Mouse (Mus musculus): ENCODE data around the gene Emilin2.

Gene Emilin2

GRCm38 (mm10) chr17:71299879-71300278 lies 11.9 kb downstream of the Emilin2 start:
- peak; percentile 41 to 48 for DNase-seq

GRCm38 (mm10) chr17:71294570-71294969 lies 17.2 kb downstream of the Emilin2 start:
- DNase-seq = no peak

GRCm38 (mm10) chr17:71292897-71293296 lies 18.9 kb downstream of the Emilin2 start:
- DNase-seq = no peak

- DNase-seq = no peak
These were observed 19.8 kb downstream of the Emilin2 start for GRCm38 (mm10) chr17:71291897-71292420.

GRCm38 (mm10) chr17:71290486-71291410 lies 21.0 kb downstream of the Emilin2 start:
- no peak for DNase-seq

- no peak for DNase-seq
These were observed 22.1 kb downstream of the Emilin2 start for GRCm38 (mm10) chr17:71289572-71290176.

GRCm38 (mm10) chr17:71288808-71289548 lies 22.8 kb downstream of the Emilin2 start:
- no peak for DNase-seq

- DNase-seq = peak; percentile 32 to 43
These were observed 23.5 kb downstream of the Emilin2 start for GRCm38 (mm10) chr17:71288145-71288758.

- no peak for DNase-seq
These were observed 24.2 kb downstream of the Emilin2 start for GRCm38 (mm10) chr17:71287586-71287985.

GRCm38 (mm10) chr17:71285929-71286328 lies 25.8 kb downstream of the Emilin2 start:
- DNase-seq = no peak

GRCm38 (mm10) chr17:71284890-71285289 lies 26.9 kb downstream of the Emilin2 start:
- no peak for DNase-seq

- DNase-seq = peak in 1 of 2 experiments; percentile 60
These were observed 28.5 kb downstream of the Emilin2 start for GRCm38 (mm10) chr17:71283237-71283636.

- no peak for DNase-seq
These were observed 29.1 kb downstream of the Emilin2 start for GRCm38 (mm10) chr17:71282716-71283115.

- DNase-seq = no peak
These were observed 33.9 kb downstream of the Emilin2 start for GRCm38 (mm10) chr17:71277701-71278491.

- peak; percentile 43 to 61 for DNase-seq
These were observed 35.0 kb downstream of the Emilin2 start for GRCm38 (mm10) chr17:71276771-71277170.

GRCm38 (mm10) chr17:71273901-71274300 lies 37.9 kb downstream of the Emilin2 start:
- no peak for DNase-seq

- no peak for DNase-seq
These were observed 43.2 kb downstream of the Emilin2 start for GRCm38 (mm10) chr17:71268599-71268998.

- DNase-seq = no peak
These were observed 43.6 kb downstream of the Emilin2 start for GRCm38 (mm10) chr17:71268152-71268551.

- DNase-seq = no peak
These were observed 44.4 kb downstream of the Emilin2 start for GRCm38 (mm10) chr17:71267374-71267773.

- no peak for DNase-seq
These were observed 46.3 kb downstream of the Emilin2 start for GRCm38 (mm10) chr17:71265336-71266051.

- no peak for DNase-seq
These were observed 47.0 kb downstream of the Emilin2 start for GRCm38 (mm10) chr17:71264739-71265138.

Data from lung, adult 18-20 months (tissue).